Comparison of ENCODE assay signal across 16 mouse cellular contexts in the genomic region with DNA sequence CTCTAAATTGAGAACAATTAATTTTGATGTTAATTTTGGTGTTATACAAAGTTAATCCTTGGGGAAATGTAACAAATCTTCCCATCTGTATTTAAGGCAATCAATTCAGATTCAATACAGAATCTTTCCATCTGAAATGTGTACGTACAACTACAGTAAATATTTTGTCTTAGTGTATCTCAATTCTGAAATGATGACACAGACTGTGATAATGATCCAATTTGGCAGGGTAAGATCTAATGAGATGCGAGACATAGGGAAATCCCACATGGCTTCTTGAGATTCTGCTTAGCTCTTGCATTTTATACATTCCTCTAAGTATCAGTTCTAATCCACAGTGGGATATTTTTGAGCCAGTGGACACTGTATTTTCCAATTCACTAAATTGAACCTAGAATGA.
"Had no signal": no experiment of that assay in that cellular context is flagged by ENCODE, and none has a peak within 500 bp of the region (broad histone marks: within the 10 kb centered on the region; RNA-seq: fewer than 3 reads in every experiment).

No protein-coding gene starts in this region.

- H3K36me3 ChIP-seq: neural tube, embryonic 13.5 days; neural tube, embryonic 15.5 days; stomach, embryonic 15.5 days had no signal

- H3K9me3 ChIP-seq: neural tube, embryonic 13.5 days; neural tube, embryonic 15.5 days; stomach, embryonic 15.5 days had no signal

- H3K4me3 ChIP-seq: neural tube, embryonic 13.5 days; neural tube, embryonic 15.5 days; stomach, embryonic 15.5 days had no signal

- H3K4me1 ChIP-seq: neural tube, embryonic 13.5 days; neural tube, embryonic 15.5 days; stomach, embryonic 15.5 days had no signal

- H3K27ac ChIP-seq: neural tube, embryonic 13.5 days; neural tube, embryonic 15.5 days; stomach, embryonic 15.5 days; stomach, postnatal 0 days had no signal

- DNase-seq: retina, postnatal 1 day; right cerebral cortex, adult 18-20 months; right cerebral cortex, postnatal 14 days; right cerebral cortex, postnatal 25 days; right cerebral cortex, postnatal 4 days; spleen, adult 18-20 months; thymus, adult 18-20 months; thymus, adult 2 months; thymus, postnatal 14 days; thymus, postnatal 25 days; thymus, postnatal 36 days; thymus, postnatal 4 days had no signal

- H3K4me2 ChIP-seq: neural tube, embryonic 13.5 days; neural tube, embryonic 15.5 days; stomach, embryonic 15.5 days had no signal

- H3K27me3 ChIP-seq: neural tube, embryonic 13.5 days; neural tube, embryonic 15.5 days; stomach, embryonic 15.5 days had no signal

- H3K9ac ChIP-seq: neural tube, embryonic 13.5 days; neural tube, embryonic 15.5 days; stomach, embryonic 15.5 days had no signal
